Mouse (Mus musculus) urinary bladder, postnatal 10 days (tissue): ENCODE measurements around the gene Fgfr2.

Experiments
- DNase-seq: peaks from one replicate; pipeline ENCODE4 v3.0.0; 2022; ENCODE audit warnings: low spot score

Gene Fgfr2

DNA sequence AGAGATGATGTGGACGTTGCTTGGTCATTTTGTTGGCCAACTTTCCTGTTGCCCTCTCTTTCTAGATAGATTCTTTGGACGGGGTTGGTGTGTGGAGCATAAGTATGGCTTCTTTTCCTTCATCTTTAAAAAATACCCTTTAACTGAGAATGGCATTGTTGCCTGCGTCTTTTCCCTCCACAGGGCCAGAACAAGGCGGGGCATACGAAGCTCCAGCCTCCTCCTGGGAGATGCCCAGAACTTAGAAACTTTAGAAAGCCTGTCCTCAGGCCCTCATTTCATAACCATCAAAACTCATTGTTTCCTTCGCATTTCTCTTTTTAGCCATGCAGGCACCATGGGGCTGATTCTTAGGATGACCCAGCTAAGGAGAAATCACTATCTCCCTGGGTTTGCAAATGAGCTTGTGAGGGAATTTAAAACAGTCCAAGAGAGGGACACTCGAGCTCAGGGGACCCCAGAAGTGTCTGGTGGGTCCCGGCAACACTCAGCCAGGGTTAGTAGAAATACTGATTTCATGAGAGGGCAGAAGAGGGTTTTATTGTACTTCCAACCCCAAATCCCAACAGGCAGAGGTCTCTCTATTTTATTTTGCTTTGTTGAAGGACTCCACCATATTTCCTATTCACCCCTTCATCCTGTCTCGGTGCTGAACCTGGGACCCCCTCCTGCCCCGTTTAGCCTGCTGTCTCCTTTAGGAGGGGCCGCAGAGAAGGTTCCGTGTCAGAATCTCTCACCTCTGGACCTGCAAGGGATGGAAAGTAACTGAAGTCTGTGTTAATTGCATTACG lies 2754.9 kb downstream of the Fgfr2 start:
- DNase-seq, result no peak

DNA sequence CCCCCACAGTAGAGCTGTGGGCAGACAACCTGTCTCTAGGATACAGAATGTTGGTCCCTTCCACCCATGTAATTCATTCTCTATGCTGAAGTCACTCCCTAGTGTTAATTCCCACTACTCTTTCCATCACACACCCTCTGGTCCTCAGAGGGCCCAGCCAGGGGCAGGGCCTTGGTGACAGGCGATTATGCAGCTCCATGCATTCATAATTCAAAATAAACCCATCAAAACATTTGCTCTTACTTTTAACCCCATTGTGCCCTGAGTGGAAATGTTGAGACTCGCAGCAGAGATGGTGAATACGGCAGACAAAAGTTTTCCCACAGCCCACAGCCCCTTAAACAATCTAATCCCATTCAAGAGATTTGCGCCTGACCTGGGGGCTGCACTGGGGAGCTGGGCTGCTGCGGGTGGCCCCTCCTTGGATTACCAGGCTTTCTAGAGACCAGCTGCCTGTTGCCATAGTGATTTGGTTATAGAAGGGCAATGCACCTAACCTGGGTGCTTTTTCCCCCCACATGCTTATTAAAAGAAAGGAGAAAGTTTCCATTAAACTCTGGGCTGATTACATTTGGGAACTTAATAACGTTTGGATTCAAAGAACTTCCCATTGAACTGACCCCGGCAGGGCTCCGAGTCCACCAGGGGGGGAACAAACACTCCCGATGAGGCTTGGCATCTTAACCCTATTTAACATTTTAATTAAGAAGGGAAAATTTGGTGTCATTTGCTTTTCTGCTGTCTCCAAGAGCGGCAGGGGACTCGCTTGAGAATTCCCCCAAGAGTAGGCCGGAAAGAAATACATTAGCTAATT lies 2755.7 kb downstream of the Fgfr2 start:
- DNase-seq, result no peak

DNA sequence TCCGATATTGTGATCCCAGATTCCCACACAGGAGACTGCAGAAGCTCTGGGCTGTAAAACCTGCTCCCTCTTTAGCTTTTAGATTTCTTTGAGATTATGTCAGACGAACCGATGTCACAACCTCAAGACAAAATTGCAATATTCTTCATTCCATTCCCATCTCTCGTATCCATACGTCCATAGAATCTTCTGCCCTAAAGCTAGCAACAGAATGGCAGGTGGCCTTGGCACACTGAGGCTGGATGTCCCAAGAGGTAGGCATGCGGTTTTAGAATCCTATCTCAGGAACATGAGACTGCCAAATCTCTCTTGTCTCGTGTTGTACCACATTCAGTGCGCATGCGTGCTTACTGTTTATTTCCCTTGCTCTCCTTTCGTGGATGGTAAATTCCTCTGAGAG lies 2757.4 kb downstream of the Fgfr2 start:
- no peak for DNase-seq

DNA sequence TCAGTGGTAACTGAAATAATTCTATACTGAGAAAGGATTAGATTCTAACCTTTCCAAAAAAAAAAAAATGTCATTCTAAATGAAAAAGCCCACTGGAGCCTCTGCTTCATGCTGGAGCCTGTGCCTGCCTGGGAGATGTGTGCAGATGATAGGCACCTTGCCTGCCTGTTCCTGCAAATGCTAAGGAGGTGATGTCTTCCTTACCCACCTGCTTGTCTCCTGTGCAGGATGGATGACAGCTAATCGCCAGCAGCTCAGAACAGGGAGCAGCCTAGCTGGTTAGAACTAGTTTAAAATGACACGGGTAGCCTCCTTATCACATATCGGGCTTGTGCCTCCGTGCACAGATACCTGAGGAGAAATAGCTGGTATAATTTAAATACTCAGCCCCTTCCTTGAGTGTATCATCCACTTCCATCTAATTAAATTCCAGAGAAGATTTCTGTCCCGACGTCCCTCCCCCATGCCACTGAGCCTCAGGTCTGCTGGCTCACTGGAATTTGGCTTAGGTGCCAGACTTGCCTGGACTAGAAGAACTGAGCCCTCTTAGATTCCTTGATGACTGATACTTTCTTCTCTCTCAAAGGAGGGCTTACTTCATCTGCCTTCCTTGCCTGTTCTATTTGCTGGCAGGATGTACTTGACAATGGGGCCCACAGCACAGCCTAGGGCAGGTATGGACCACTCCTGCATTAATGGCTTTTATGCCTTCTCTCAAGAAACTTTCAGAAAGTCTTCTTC lies 2782.6 kb downstream of the Fgfr2 start:
- no peak for DNase-seq

DNA sequence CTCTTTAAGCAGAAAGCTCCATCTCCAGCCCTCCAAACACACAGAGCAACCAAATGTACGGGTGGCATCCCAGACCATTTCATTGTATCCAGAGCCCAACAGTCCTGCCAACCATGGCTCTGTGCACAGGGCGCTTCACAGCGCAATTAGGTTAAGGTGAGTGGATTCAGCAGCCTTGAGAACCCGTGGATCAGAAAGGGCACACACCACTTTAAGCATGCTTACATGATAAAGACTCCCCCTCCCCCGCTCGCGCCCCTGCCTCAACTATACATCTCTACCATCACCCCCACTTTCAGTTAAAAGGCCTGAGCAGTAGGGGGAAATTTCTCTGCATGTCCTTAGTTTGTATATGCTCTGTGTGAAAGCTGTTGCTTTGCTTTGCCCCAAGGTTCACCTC lies 2785.5 kb downstream of the Fgfr2 start:
- DNase-seq, result no peak

DNA sequence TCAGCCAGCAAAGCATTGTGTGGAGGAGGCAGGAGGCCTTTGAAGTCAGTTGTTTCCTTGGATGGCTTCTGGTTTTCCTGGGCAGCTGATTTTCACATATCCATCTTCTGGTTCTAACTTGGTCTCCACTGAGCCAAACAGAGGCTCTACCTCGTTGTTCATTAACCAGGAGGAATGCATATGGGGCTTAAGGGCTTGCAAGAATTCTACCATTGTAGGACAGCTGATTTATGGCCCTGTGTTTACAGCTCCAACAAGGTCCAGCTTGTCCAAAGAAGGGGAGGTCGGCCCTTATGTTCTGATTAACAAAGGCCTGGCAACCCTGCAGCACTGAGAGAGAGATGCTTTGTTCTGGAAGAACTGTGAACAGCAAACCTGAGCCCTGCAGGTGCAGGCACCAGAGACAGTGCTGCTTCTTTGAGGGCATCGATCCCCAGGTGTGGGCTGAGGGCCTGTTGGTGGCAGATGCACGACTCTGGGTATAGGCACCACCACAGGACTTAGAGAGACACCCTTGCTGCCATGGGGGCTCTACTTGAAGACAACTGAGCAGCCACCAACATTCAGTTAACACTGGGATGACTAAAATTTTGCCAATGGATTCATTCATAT lies 2787.6 kb downstream of the Fgfr2 start:
- DNase-seq, result no peak

DNA sequence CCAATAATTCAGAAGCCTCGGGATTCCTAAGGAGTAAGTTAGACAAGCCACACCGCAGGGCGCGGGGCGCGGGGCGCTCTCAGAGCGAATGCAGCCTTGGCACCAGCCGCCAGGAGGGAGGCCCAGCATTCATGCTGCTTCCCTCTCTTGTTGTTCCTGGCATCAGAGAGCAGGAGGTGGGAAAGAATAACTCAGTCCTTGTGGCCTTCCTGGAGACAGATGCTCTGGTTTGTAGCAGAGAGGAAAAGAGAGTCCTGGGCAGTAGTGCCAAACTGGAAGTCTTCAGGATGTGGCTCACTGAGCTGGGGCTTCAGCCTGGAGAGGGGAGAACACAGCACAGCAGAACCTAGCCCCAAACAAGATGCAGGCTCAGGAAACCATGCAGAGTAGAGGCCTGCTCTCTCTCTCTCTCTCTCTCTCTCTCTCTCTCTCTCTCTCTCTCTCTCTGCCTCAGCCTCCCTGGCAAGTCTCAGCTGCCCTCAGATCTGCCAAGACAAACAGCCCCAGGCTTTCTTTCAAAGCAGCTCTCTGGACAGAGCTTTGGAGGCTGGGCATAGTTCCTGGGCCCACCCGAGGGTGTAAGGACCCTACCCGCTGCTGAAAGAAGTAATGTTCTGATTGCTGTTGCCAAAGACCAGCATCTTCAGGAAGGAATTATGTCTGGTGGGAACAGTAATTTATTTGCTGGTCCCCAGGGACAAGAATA lies 2790.5 kb downstream of the Fgfr2 start:
- DNase-seq, result no peak

DNA sequence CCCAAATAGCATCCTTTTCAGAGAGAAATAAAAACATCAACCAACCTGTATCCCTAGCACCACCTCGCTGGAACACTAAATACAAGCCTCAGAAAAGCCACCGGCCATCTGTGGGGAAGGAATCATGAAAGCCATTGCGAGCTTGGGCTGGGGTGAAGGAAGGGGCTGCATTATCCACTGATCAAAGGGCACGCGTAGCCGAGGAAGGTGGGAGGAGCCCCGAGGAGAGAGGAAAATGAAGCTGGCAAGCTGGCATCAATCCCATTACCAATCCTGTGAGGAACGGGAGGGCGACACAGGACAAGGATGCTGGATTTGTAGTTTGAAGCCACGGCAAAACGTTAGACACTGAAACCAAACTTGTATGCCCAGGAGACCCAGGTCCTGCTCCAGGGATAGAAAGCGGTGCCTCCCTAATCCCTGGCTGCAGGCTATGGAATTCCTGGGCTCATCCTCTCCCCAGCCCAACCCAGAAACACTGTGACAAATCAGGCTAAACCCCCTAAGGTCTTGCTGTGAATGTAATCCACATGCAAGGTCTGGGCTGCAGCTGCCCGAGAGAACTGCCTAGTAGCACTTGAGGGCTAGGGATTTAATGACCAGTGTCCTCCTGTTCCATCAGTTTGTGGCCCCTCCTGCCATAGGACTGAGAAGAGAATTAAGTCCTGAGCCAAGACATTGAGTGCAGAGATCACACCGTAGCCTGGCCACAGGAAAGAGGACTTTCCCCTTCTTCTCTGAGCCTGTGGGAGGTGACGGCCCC lies 2795.4 kb downstream of the Fgfr2 start:
- DNase-seq, result no peak

DNA sequence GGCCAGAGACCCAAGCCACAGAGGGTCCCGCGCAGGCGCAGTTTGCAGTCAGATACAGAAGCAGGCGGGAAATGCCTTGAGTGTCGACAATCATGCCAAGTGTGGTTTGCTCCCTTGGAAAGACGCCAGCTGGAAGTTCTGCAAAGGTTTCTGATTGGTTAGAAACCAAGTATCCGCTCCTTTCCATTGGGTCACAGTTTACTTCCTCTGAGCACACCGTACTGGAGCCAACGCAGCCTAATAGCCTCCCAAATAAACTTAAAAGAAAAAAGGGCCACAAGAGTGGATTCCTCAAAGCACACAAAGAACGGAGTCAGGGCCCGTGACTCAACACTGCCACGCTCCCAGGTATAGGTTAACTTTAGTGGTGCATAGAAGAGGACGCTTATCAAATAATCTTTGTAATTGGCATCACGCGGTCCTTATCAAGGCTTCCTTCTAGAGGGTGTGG lies 2797.1 kb downstream of the Fgfr2 start:
- no peak for DNase-seq

DNA sequence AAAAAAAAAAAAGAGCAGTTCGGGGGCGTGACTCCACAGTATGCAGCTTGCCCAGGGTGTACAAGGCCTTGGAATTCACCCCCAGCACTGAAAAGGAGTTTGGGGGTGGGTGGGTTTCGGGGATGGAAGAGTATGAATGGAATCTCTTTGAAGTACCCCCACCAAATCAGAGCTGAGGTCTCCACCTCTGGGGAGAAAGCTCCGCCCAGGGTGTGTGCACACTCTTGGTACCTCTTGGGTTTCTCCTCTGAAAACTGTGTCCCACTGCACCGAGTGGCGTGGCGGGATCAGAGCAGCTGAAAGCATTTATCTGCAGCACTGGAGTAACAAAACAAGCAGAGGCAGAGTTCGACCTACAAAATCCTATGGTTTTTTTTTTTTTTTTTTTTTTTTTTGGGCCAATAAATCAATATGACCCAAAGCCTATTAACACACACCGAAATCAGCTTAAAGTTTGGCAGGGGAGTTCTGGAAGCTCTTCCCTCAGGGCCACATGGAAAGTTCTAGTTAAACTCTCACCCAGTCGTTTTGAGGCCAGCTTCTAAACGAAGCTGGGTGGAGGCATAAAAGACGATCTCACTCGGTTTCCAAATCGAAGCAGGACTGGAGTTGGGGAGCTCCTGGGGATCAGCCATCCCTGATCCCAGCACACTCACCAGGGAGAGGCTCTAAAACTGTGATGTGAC lies 2798.3 kb downstream of the Fgfr2 start:
- DNase-seq, result no peak

DNA sequence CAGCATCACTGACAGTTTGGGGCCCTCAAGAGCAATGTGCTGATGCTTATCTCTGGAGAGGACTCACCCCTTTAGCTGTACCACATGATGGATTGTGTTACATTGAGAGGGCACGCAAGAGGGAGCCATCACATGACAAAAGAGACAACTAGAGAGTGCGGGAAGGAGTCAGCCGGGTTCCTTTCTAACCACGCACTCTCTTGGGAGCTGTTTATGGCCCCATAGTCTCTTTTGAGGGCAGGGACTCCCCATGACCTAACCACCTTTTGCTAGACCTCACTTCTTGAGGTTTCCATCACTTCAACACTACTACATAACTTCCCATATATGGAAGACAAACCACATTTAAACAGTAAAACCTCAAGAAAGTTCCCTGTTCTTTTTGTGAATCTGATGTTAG lies 2799.4 kb downstream of the Fgfr2 start:
- DNase-seq, result no peak

DNA sequence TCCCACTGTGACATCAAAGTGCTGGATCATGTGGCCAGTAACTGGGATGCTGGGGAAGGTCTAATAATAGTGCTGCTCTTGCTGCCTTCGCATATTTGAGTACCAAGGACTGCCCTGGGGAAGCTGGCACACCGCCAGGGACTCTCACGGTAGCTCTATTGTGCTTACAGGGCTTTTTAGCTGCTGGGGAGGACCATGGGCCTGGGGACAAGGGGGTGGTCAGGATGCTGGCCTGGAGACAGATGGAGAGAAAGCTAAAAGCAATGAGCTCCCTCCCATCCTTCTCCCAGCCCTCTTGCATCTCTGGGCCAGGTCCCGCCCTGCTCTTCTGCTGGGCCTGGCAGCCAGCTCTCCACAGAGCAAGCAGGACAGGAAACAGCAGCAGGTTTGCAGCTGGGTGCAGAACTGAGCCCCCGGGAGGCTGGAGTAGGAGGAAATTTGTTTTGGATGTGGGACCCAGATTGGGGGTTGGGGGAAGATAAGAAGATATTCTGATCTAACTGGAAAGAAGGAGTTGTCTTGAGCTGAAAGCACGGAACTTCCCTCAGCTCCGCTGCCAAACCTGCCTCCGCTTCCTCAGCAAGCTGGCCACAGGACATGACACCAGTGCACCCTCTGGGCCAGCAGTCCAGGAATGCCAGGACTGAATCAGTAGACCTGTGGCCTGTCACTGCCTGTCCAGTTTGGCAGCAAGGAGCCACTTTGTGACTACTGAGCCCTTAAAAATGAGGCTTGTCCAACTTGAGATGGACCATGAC lies 2803.2 kb downstream of the Fgfr2 start:
- DNase-seq, result peak; percentile 35

DNA sequence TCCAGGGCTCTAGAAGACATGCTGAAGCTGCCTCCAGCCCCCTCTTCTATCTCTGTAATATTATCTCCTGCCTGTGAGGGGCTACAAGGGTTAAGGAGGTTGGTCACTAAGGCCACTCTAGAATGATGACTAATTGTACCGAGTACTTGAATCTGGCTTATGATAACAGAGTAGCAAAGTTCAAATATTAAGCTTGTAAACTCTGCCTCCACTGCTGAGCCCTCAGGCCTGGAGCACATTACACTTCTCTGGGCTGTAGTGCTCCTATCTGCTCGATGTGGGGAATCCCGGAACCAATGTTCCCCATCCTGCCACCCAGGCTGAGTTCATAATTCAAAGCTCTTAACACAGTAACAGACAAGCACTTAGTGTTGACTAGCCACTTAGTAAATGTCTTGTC lies 2806.9 kb downstream of the Fgfr2 start:
- no peak for DNase-seq

DNA sequence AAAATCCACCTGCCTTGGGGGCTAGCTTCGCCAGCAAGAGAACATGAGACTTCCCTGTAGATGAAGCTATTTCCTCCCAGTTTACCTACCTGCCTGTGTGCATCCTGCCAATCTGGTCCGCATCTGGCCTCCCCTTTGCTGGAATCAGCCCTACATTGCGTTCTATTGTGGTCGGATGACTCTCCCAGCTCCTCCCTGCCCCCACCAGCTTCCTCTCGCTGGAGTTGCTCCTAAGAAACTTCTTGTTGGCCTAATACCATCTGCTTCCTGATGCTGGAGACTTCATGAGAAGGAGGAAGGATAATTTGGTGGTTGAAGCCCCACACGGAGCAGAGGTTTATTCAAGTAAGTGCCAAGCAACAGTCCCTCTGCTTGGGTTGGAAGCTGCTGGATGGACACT lies 2807.9 kb downstream of the Fgfr2 start:
- no peak for DNase-seq

DNA sequence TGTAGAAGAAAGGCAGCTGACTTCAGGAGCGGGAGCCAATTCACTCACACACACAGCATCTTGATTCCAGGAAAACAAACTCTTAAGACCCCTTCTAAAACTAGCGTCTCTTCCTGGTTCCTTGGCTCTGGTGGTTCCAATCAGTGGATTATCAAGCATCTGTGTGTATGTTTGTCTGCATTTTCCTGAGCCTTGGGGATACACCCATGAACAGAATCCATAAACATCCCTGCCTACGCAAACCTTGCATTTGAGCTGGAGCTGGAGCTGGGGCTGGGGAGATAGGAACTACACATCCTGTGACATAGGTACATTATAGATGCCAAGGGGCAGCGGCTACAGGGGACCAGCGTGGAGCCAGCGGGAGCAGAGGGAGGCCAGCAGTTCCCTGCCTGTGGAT lies 2808.5 kb downstream of the Fgfr2 start:
- no peak for DNase-seq

DNA sequence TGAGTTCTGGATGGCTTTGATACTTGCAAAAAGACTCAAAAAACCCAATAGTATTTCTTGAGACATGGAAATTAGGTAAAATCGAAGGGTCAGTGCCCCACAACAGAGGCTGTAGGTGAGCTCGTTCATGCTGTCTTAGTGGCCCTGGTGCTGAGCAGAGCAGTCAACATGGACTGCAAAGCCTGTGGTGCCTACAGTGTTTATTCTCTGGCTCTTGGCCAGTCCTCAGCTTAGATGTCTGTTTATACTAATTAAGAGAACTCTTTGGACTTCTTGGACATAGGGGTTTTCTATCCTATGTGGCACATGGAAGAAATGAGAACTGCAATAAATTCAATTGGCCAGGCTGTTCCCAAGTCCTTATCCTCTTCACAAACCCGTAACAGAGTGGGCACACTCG lies 2811.8 kb downstream of the Fgfr2 start:
- no peak for DNase-seq

DNA sequence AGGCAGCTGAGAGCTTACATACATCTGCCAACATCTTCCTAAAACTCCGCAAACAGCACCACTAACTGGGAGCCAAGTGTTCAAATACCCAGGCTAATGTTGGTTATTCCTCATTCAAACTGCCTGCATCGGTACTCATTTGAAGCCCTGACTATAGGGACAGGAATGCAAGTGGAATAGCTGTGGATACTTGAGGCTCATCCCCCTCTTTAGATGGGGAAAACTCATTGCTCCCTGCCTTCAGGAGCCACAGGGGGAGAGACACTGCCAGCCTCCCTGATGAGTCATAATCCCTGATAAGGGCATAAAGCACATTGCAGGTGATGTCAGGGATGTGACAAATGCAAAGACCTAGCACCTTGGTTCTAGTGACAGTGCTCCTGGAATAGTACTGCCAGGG lies 2814.0 kb downstream of the Fgfr2 start:
- DNase-seq, result no peak

DNA sequence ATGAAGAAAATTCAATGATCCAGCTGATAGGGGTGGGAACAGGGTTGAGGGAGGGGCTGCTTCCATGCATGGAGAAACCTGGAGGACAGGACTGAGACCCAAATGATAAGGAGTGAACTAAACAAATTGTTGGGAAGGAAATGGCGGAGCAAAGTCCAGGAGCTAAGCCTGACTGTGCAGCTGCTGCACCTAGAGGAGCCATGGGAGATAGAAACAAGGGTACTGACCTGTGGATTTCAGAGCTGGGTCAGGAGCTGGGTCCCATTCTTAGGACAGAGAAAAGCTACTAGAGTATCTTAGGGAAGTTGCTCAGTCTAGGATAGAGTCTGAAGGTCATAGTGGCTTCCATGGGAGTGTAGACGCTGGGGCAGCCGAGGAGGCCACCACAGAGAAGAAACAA lies 2816.1 kb downstream of the Fgfr2 start:
- no peak for DNase-seq

DNA sequence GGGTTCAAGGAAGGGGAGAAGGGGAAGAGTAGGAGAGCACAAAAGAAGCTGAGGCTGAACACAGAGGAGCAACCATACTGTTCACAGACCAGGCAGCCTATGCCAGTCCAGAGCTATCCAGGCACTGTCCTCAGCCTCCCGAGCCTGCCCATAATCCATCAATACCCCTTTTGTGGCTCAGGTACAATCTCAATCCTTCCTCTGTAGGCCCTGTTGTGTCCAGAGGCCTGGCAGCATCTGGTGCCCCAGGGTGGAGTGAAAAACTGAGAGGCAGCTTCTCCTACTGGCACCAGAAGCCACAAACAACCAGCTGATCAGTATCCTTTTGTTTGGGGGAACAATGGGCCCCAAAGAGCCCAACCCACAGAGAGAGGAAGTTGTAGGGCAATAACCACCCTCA lies 2818.5 kb downstream of the Fgfr2 start:
- DNase-seq, result no peak

DNA sequence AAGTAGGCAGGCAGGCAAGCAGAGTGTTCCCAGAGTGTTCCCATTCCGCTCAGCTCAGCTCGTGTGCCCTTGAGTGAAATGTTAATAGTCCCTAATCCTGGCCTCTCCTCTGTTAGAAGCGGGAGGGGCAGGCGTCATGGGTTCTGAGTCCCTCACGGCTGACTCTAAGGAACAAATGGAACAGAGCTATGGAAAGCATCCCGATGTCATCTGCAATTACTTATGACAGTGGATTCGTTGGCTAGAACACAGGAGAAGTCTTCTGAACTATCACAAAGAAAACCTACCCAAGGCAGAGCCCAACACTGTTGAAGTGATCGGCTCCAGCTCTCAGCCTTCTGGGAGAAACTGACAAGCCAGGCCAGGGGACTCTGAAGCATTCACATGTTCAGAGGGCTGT lies 2819.7 kb downstream of the Fgfr2 start:
- no peak for DNase-seq
